Mouse (Mus musculus) gastrocnemius, adult 2 months (tissue): ENCODE results near the gene Slc31a1. TPM values are rescaled to one million over a fixed set of nuclear protein-coding genes. Genes with fewer than 3 reads are reported as not detected.

Experiments used
- DNase-seq: peaks from one replicate; pipeline ENCODE4 v3.0.0; 2022
- H3K27ac ChIP-seq: fragments of 200-600 bp; 2 replicates; pipeline ENCODE4 v1.8.1; 2022; ENCODE audit warnings: mild to moderate bottlenecking
- H3K4me3 ChIP-seq: fragments of 200-600 bp; 2 replicates; pipeline ENCODE4 v1.8.1; 2022; ENCODE audit warnings: mild to moderate bottlenecking, moderate library complexity
- CTCF ChIP-seq: fragments of 200-600 bp; IDR thresholded peaks from 2 replicates; pipeline ENCODE4 v1.8.1; 2022; ENCODE audit warnings: antibody characterized with exemption, mild to moderate bottlenecking, moderate library complexity
- intact Hi-C: fragments of 180-260 bp; cut with DNase I; formaldehyde crosslinking; loops from one replicate; pipeline ENCODE4 v1.15.1; 2025
- total RNA-seq, 2 experiments: library from RNA; stranded (reverse); gene quantifications; 2 replicates each; pipeline ENCODE4 v1.2.3; 2021

Slc31a1 gene
- total RNA-seq, 2 experiments from 2014 or later = 9.7 to 12.0 TPM

DNA sequence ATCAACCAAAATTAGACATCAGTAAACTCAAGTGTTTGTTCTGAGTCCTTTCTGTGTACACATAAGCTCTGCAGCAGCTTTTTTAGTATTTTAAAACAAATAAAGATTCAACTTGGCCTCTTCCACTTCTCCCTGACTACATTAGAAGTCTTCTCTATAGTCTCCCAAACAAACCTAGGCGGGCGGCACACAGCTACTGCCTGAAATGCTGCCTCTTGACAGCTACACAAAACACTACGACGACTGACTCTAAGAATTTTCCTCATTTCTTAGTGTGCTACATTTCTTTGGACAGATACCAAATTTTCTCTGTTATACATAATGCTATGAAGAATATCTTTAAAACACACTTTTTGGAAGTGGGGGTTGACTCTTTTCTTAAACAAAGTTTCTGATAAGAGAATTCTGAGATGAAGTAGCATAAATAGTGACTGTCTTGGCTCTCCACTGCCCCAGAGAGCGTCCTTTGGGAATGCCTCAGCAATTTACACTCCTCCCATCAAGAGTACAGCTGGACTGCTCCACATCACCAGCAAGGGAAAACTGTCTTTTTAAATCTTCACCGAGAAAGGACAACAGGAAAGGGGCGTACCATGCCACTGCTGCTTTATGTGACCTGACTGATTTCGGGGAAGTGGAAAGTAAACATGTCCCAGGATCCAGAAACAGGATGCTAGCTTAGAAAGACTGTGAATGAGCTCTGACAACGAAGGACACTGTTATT lies 12.8 kb upstream of the Slc31a1 start:
- Histone ChIP-seq H3K27ac (peak overlapping the region; percentile 51), H3K4me3 (peak overlapping the region; percentile 17; the same call in 1 of the 2 replicates)
- DNase-seq = no peak
- no peak for TF ChIP-seq CTCF
- intact Hi-C loops = loop anchor here (5.0 kb wide), 1 partner anchor 60 kb away; the partner anchor contains the start of genes Cdc26 and Prpf4

- Histone ChIP-seq H3K4me3 (peak overlapping the region; percentile 17; the same call in 1 of the 2 replicates), H3K27ac (peak overlapping the region; percentile 51)
- intact Hi-C loops = loop anchor here (5.0 kb wide), 1 partner anchor 59 kb away; the partner anchor contains the start of genes Cdc26 and Prpf4
- no peak for TF ChIP-seq CTCF
- peak; percentile 51 for DNase-seq
Observed at GRCm38 (mm10) chr4:62348329-62348705, 12.2 kb upstream of the Slc31a1 start.

DNA sequence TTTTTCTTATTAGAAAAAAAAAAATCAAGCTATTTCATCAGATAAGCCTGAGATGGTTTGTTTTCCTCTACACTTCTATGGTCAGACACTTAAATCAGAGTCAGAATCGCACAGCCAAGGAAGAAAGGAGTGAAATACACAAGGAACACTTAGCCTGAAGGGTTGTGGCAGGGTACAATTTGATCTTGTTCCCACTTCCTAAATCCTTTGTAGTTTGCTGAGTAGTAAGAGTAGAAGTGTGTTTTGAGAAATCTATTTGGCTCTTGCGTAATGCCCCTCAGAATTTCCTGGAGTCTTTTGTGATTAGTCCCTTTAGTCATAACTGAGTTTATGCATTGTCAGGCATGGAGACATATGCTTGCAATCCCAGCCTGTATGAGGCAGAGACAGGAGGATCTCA lies 11.2 kb upstream of the Slc31a1 start:
- no peak for TF ChIP-seq CTCF
- intact Hi-C loops = loop anchor here (5.0 kb wide), 1 partner anchor 58 kb away; the partner anchor contains the start of genes Cdc26 and Prpf4
- peak overlapping the region; percentile 6; the same call in 1 of the 2 replicates for H3K27ac ChIP-seq
- H3K4me3 ChIP-seq = no peak overlapping the region
- DNase-seq = no peak

DNA sequence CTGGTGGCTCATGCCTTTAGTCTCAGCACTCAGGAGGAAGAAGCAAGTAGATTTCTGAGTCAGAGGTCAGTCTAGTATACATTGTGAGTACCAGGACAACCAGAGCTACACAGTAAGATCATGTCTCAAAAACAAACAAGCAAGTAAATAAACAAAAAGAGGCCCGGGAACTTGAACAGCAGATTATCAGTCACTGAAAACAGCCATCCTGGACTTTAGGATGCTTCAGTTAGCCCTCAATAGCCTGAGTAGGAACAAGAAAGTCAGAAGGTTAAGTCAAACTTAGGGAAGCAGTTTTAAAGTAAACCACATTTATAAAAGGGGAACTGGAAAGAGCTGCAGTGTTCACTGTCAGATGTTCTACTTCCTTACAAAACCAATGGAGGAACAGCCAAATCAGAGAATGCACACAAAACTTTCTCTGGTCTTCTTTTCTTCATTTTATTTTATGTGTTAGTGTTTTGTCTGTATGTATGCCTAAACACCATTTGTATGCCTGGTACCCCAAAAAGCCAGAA lies 2.8 kb upstream of the Slc31a1 start:
- intact Hi-C loops = no loop called here
- no peak overlapping the region for H3K27ac ChIP-seq
- DNase-seq = no peak
- no peak for TF ChIP-seq CTCF
- H3K4me3 ChIP-seq = no peak overlapping the region

GRCm38 (mm10) chr4:62359256-62359775 lies 1.2 kb upstream of the Slc31a1 start:
- Histone ChIP-seq H3K4me3 (peak overlapping the region; percentile 98), H3K27ac (peak overlapping the region; percentile 96)
- no peak for DNase-seq
- intact Hi-C loops = no loop called here
- TF ChIP-seq CTCF = no peak

GRCm38 (mm10) chr4:62360805-62361455 lies 403 bp downstream of the Slc31a1 start:
- H3K27ac ChIP-seq = peak overlapping the region; percentile 96
- peak overlapping the region; percentile 98 for H3K4me3 ChIP-seq
- intact Hi-C loops = loop anchor here (5.0 kb wide), 1 partner anchor 46 kb away; the partner anchor contains the start of genes Cdc26 and Prpf4
- no peak for DNase-seq
- no peak for TF ChIP-seq CTCF

GRCm38 (mm10) chr4:62361571-62361970 lies 1.0 kb downstream of the Slc31a1 start:
- TF ChIP-seq CTCF = no peak
- no peak for DNase-seq
- peak overlapping the region; percentile 98 for H3K4me3 ChIP-seq
- intact Hi-C loops = loop anchor here (5.0 kb wide), 1 partner anchor 46 kb away; the partner anchor contains the start of genes Cdc26 and Prpf4
- H3K27ac ChIP-seq = peak overlapping the region; percentile 96; the same call in 1 of the 2 replicates

GRCm38 (mm10) chr4:62361997-62362396 lies 1.5 kb downstream of the Slc31a1 start:
- DNase-seq = no peak
- H3K4me3 ChIP-seq = no peak overlapping the region; the same call in 1 of the 2 replicates
- TF ChIP-seq CTCF = no peak
- H3K27ac ChIP-seq = no peak overlapping the region
- intact Hi-C loops = loop anchor here (5.0 kb wide), 1 partner anchor 45 kb away; the partner anchor contains the start of genes Cdc26 and Prpf4

DNA sequence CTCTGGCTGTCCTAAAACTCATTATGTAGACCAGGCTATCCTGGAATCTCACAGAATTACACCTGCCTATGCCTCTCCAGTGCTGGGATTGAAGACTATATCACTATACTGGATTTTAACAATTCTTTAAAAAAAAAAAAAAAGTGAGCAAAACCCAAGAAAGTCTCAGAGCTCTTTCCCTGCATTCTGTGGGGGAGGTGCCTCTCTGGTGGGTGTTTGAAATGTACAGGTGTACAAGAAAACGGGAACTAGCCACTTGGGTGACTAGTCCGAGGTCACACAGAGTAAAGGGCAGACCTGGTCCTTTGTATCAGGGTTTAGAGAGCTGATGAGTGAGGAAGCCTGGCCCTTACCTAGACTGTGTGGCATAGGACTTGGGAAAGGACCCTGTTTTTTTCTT lies 1.9 kb downstream of the Slc31a1 start:
- intact Hi-C loops = loop anchor here (5.0 kb wide), 1 partner anchor 45 kb away; the partner anchor contains the start of genes Cdc26 and Prpf4
- no peak for DNase-seq
- TF ChIP-seq CTCF = no peak
- no peak overlapping the region for H3K4me3 ChIP-seq
- no peak overlapping the region for H3K27ac ChIP-seq

- no peak overlapping the region for H3K4me3 ChIP-seq
- TF ChIP-seq CTCF = no peak
Observed at GRCm38 (mm10) chr4:62364299-62364698, 3.8 kb downstream of the Slc31a1 start.

DNA sequence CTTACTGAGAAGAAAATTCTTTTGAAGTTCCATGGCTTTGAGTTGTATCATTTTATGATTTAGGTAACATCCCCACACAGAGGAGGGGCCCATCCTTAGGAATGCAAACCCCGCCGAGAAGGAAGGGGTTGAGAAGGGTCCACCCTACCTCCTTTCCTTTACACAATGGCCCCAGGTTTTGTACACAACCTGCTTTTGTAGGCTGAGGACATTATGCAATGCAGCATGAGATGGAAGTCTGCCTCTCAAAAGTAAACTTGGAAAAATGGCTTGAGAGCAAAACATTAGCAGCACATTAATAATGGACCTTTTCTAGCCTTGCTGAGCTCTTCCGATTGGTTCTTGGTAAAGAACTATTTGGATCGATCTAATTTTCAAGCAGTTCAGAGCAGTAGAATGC lies 5.8 kb downstream of the Slc31a1 start:
- H3K4me3 ChIP-seq = no peak overlapping the region
- TF ChIP-seq CTCF = no peak
- H3K27ac ChIP-seq = no peak overlapping the region
- intact Hi-C loops = no loop called here
- no peak for DNase-seq

More at GRCm38 (mm10) chr4:62364299-62364698, 3.8 kb downstream of the Slc31a1 start:
- H3K27ac ChIP-seq = no peak overlapping the region
- intact Hi-C loops = loop anchor here (5.0 kb wide), 1 partner anchor 43 kb away; the partner anchor contains the start of genes Cdc26 and Prpf4
- no peak for DNase-seq

DNA sequence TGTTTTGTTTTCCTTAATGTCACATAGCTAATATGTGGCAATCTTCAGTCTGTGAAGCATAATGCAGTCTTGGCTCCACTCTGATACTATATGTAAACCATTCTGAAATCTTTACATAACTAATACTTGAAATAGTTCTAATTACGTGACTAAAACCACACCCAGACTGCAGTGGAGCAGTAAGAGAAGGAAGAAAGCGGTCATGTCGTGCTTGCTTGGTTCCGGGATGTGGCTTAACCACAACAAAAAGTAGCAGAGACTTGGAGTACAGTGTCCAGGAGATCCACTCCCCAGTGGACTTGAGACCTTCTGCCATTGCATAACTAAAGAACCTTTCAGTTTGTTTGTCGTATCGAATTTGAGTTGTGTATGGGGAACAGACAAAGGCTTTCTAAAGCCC lies 7.1 kb downstream of the Slc31a1 start:
- no peak for TF ChIP-seq CTCF
- no peak for DNase-seq
- Histone ChIP-seq H3K27ac (no peak overlapping the region), H3K4me3 (no peak overlapping the region)
- intact Hi-C loops = no loop called here
